Mouse (Mus musculus) retina, embryonic 14.5 days (tissue): ENCODE results near the gene Cldn34c3.
"Not testable (repeated sequence)": the region's sequence is repeated elsewhere in the genome, so short reads cannot be mapped to it uniquely, and the experiment has no call there.

Experiments
- DNase-seq: peaks from one replicate; pipeline ENCODE4 v3.0.0-alpha.2; 2015; ENCODE audit warnings: low spot score

Gene Cldn34c3

GRCm38 (mm10) chrX:123793365-123793764 is at the start of gene Cldn34c3:
Gene Cldn34c3 (plus strand): TSS chrX:123793665.
- DNase-seq: not testable (repeated sequence)
